Mouse (Mus musculus) kidney, postnatal 25 days (tissue): ENCODE results near the gene Olfr1359.
"Not testable (repeated sequence)": the region's sequence is repeated elsewhere in the genome, so short reads cannot be mapped to it uniquely, and the experiment has no call there.

ENCODE experiments used
- DNase-seq, 2 experiments: peaks; one replicate each; pipeline ENCODE4 v3.0.0; 2021; ENCODE audit warnings: mixed read lengths in 2 of 2

Olfr1359 gene

GRCm38 (mm10) chr13:21727948-21728572 is 30.1 kb downstream of the Olfr1359 start:
- DNase-seq = no peak

- DNase-seq = no peak
These were observed 31.6 kb downstream of the Olfr1359 start for GRCm38 (mm10) chr13:21729544-21729943.

GRCm38 (mm10) chr13:21733466-21733865 is 35.6 kb downstream of the Olfr1359 start:
- no peak for DNase-seq

- peak; percentile 74 to 81 for DNase-seq
These were observed 36.3 kb downstream of the Olfr1359 start for GRCm38 (mm10) chr13:21734010-21734905.

GRCm38 (mm10) chr13:21734906-21735767 is 37.2 kb downstream of the Olfr1359 start, which contains the start of gene Hist1h4j:
TSS of gene Hist1h4j (plus strand) at chr13:21735064.
- DNase-seq = peak; percentile 70 to 78

- DNase-seq = no peak
These were observed 47.1 kb downstream of the Olfr1359 start for GRCm38 (mm10) chr13:21745006-21745405.

GRCm38 (mm10) chr13:21749387-21750158 is 51.7 kb downstream of the Olfr1359 start:
- DNase-seq = no peak

GRCm38 (mm10) chr13:21750159-21751017 is 52.5 kb downstream of the Olfr1359 start, which contains the start of gene Hist1h4k:
TSS of gene Hist1h4k (minus strand) at chr13:21750505.
- peak; percentile 83 to 91 for DNase-seq

- DNase-seq = no peak
These were observed 53.5 kb downstream of the Olfr1359 start for GRCm38 (mm10) chr13:21751417-21751816.

- DNase-seq = no peak
These were observed 53.9 kb downstream of the Olfr1359 start for GRCm38 (mm10) chr13:21751827-21752226.

GRCm38 (mm10) chr13:21752356-21752755 is 54.4 kb downstream of the Olfr1359 start:
- no peak for DNase-seq

- no peak for DNase-seq
These were observed 55.2 kb downstream of the Olfr1359 start for GRCm38 (mm10) chr13:21753051-21753523.

GRCm38 (mm10) chr13:21753524-21754285 is 55.8 kb downstream of the Olfr1359 start, which contains the start of the genes Hist1h2ak and Hist1h2bn:
TSS of gene Hist1h2ak (minus strand) at chr13:21753827.
TSS of gene Hist1h2bn (plus strand) at chr13:21754123.
- peak; percentile 53 to 62 for DNase-seq

- DNase-seq = not testable (repeated sequence)
These were observed 56.5 kb downstream of the Olfr1359 start for GRCm38 (mm10) chr13:21754294-21755001.

GRCm38 (mm10) chr13:21755707-21756106 is 57.8 kb downstream of the Olfr1359 start:
- DNase-seq = no peak
